Mouse (Mus musculus): ENCODE results near the gene Rora.

Gene Rora

DNA sequence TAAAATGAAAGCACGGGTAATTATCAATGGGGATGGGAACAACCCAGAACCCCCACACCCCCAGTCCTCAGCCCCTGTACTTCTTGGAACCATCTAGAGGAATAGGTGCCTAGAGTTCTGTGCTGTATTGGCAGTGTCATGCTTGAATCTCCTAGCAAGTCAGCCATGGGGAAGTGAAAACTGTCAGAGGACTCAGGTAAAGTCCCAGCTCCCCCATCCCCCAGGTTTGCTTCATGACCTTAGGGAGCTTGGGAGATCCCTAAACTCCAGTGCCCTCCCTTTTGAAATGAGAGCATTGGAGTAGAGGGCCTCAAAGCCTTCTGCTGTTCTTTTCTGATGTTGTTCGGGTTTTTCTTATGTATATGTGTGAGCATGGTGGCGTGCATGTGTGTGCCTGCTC, 294.6 kb downstream of the Rora start:
- H3K4me3 ChIP-seq (replicated peaks; ENCODE audit: low read length) = no peak overlapping the region
- H3K27me3 ChIP-seq (ENCODE audit: insufficient read depth, low read length) = 0 out of 2 replicates have a peak, but pooled peaks cover 7% of the 10 kb centered on the region
- H3K9me3 ChIP-seq (ENCODE audit: low read length) = no peaks in the 10 kb centered on the region
- TF ChIP-seq NANOG (IDR thresholded peaks at IDR 0.05; ENCODE audit: borderline replicate concordance, low read length) = no peak
- peaks cover 5% of the 10 kb centered on the region for H3K4me1 ChIP-seq (replicated peaks; ENCODE audit: low read depth, low read length)
- H3K36me3 ChIP-seq (ENCODE audit: insufficient read depth, low read length) = no peaks in the 10 kb centered on the region

GRCm38 (mm10) chr9:68956210-68956874, 302.8 kb downstream of the Rora start:
- TF ChIP-seq POU5F1 (IDR thresholded peaks at IDR 0.05; ENCODE audit: borderline replicate concordance, low read length) (no peak), NANOG (IDR thresholded peaks at IDR 0.05; ENCODE audit: borderline replicate concordance, low read length) (no peak), CTCF (conservative IDR thresholded peaks at IDR 0.05; ENCODE audit: low read length) (no peak)
- no peaks in the 10 kb centered on the region for H3K36me3 ChIP-seq (ENCODE audit: insufficient read depth, low read length)
- H3K27me3 ChIP-seq (ENCODE audit: insufficient read depth, low read length) = 0 out of 2 replicates have a peak, but pooled peaks cover 3% of the 10 kb centered on the region
- H3K4me3 ChIP-seq (replicated peaks; ENCODE audit: low read length) = no peak overlapping the region
- peaks cover 3% of the 10 kb centered on the region; the same call in 1 of the 2 replicates for H3K4me1 ChIP-seq (replicated peaks; ENCODE audit: low read depth, low read length)
- H3K9me3 ChIP-seq (ENCODE audit: low read length) = no peaks in the 10 kb centered on the region

- Histone ChIP-seq H3K4me1 (replicated peaks; ENCODE audit: low read depth, low read length) (peaks cover 3% of the 10 kb centered on the region; the same call in 1 of the 2 replicates), H3K36me3 (ENCODE audit: insufficient read depth, low read length) (no peaks in the 10 kb centered on the region), H3K4me3 (replicated peaks; ENCODE audit: low read length) (no peak overlapping the region), H3K9me3 (ENCODE audit: low read length) (no peaks in the 10 kb centered on the region), H3K27me3 (ENCODE audit: insufficient read depth, low read length) (no peaks in the 10 kb centered on the region)
- peak; percentile 14; the same call in 1 of the 2 replicates for TF ChIP-seq CTCF (conservative IDR thresholded peaks at IDR 0.05; ENCODE audit: low read length)
- no peak for TF ChIP-seq POU5F1 (IDR thresholded peaks at IDR 0.05; ENCODE audit: borderline replicate concordance, low read length)
Observed at GRCm38 (mm10) chr9:68956938-68957573, 303.5 kb downstream of the Rora start.

- no peak for TF ChIP-seq POU5F1 (IDR thresholded peaks at IDR 0.05; ENCODE audit: borderline replicate concordance, low read length)
- TF ChIP-seq NANOG (IDR thresholded peaks at IDR 0.05; ENCODE audit: borderline replicate concordance, low read length) = no peak
- no peak for TF ChIP-seq CTCF (conservative IDR thresholded peaks at IDR 0.05; ENCODE audit: low read length)
- Histone ChIP-seq H3K27me3 (ENCODE audit: insufficient read depth, low read length) (no peaks in the 10 kb centered on the region), H3K36me3 (ENCODE audit: insufficient read depth, low read length) (no peaks in the 10 kb centered on the region), H3K4me3 (replicated peaks; ENCODE audit: low read length) (no peak overlapping the region), H3K4me1 (replicated peaks; ENCODE audit: low read depth, low read length) (peaks cover 3% of the 10 kb centered on the region; the same call in 1 of the 2 replicates), H3K9me3 (ENCODE audit: low read length) (no peaks in the 10 kb centered on the region)
Observed at GRCm38 (mm10) chr9:68957793-68958192, 304.2 kb downstream of the Rora start.

DNA sequence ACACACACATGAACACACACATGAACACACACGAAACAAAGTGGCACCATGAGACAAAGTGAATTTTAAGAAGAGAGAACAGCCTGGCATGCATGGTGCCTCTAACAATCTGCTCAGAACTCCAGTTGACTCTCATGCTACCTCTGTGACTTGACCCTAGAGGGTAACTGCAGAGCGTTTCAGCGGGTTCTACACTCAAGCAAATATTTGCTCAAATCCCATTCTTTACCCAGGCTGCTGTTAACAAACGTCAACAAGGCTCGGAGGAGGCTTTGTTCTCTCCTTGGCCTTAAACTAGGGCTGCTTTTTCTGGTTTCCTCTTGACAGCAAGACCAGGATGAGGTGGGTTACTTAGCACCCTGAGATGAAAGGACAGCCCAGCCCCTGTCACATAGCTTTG, 305.3 kb downstream of the Rora start:
- Histone ChIP-seq H3K4me3 (replicated peaks; ENCODE audit: low read length) (no peak overlapping the region), H3K27me3 (ENCODE audit: insufficient read depth, low read length) (no peaks in the 10 kb centered on the region), H3K9me3 (ENCODE audit: low read length) (no peaks in the 10 kb centered on the region), H3K4me1 (replicated peaks; ENCODE audit: low read depth, low read length) (peaks cover 3% of the 10 kb centered on the region; the same call in 1 of the 2 replicates), H3K36me3 (ENCODE audit: insufficient read depth, low read length) (no peaks in the 10 kb centered on the region)
- TF ChIP-seq NANOG (IDR thresholded peaks at IDR 0.05; ENCODE audit: borderline replicate concordance, low read length) (no peak), CTCF (conservative IDR thresholded peaks at IDR 0.05; ENCODE audit: low read length) (no peak), POU5F1 (IDR thresholded peaks at IDR 0.05; ENCODE audit: borderline replicate concordance, low read length) (no peak)

DNA sequence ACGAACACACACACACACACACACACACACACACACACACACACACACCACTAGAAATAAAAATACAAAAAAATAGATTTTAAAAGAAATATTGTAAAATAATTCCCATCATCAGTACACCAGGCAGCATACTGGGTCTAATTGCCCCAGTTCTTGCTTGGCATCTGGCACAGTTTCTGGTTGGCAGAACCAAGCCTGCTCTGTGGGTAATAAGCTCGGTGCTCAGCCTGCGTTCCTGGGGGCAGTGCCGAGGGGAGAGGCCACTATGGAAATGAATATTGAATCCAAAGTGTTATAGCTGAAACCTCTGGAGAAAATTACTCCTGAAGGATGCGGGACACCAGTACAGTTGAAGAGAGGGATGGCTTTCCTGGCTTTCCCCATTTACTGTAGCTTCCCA, 310.3 kb downstream of the Rora start:
- no peak overlapping the region for H3K4me3 ChIP-seq (replicated peaks; ENCODE audit: low read length)

DNA sequence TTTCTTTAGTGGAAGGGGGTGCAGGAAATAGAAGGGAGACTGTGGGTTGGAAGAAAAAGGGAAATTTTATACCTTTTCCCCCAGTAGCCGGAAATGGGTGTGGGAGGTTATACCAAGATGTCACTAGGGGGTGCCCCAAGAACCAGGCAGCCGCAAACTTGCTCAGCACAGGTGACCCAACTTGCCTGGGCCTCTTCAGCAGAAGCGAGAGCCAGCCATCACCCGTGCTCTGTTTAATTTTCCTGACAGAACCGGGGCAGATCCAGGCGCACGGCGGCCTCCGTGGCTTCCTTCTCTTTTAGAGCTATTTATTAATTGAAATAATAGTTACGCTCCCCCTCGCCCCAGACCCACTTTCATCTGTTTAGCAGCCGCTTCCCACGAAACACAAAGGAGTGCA, 313.0 kb downstream of the Rora start:
- H3K27me3 ChIP-seq (ENCODE audit: insufficient read depth, low read length) = no peaks in the 10 kb centered on the region
- H3K4me1 ChIP-seq (replicated peaks; ENCODE audit: low read depth, low read length) = no peaks in the 10 kb centered on the region
- no peaks in the 10 kb centered on the region for H3K36me3 ChIP-seq (ENCODE audit: insufficient read depth, low read length)
- TF ChIP-seq NANOG (IDR thresholded peaks at IDR 0.05; ENCODE audit: borderline replicate concordance, low read length) (no peak), POU5F1 (IDR thresholded peaks at IDR 0.05; ENCODE audit: borderline replicate concordance, low read length) (no peak), CTCF (conservative IDR thresholded peaks at IDR 0.05; ENCODE audit: low read length) (peak; percentile 6; the same call in 1 of the 2 replicates)
- 0 out of 2 replicates have a peak overlapping the region, but pooled peaks have one; percentile 3 for H3K4me3 ChIP-seq (replicated peaks; ENCODE audit: low read length)
- H3K9me3 ChIP-seq (ENCODE audit: low read length) = no peaks in the 10 kb centered on the region

More for the DNA sequence above, 310.3 kb downstream of the Rora start:
- Histone ChIP-seq H3K27me3 (ENCODE audit: insufficient read depth, low read length) (no peaks in the 10 kb centered on the region), H3K36me3 (ENCODE audit: insufficient read depth, low read length) (no peaks in the 10 kb centered on the region), H3K4me1 (replicated peaks; ENCODE audit: low read depth, low read length) (no peaks in the 10 kb centered on the region), H3K9me3 (ENCODE audit: low read length) (no peaks in the 10 kb centered on the region)
- no peak for TF ChIP-seq CTCF (conservative IDR thresholded peaks at IDR 0.05; ENCODE audit: low read length)
- TF ChIP-seq POU5F1 (IDR thresholded peaks at IDR 0.05; ENCODE audit: borderline replicate concordance, low read length) = no peak
- TF ChIP-seq NANOG (IDR thresholded peaks at IDR 0.05; ENCODE audit: borderline replicate concordance, low read length) = no peak

DNA sequence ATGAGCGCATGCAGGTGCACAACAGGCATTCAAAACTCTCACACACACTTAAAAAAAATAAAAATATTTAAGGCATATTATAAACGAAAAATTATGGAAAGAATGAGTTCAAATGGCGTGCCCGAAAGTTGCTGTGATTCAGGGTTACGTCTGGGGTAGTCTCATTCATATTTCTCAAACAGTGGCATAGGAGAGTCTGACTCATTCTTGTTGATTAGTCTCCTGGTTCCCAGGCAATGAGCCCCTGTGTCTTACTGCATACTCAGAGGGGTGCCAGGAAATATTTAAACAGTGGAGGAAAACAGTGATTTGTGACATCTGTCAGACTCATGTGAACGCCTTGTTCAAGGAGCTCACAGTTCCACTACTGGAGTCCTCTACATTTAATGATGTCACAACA, 316.5 kb downstream of the Rora start:
- no peak overlapping the region for H3K4me3 ChIP-seq (replicated peaks; ENCODE audit: low read length)
- no peaks in the 10 kb centered on the region for H3K36me3 ChIP-seq (ENCODE audit: insufficient read depth, low read length)
- no peaks in the 10 kb centered on the region for H3K27me3 ChIP-seq (ENCODE audit: insufficient read depth, low read length)
- no peak for TF ChIP-seq NANOG (IDR thresholded peaks at IDR 0.05; ENCODE audit: borderline replicate concordance, low read length)
- no peak for TF ChIP-seq POU5F1 (IDR thresholded peaks at IDR 0.05; ENCODE audit: borderline replicate concordance, low read length)
- TF ChIP-seq CTCF (conservative IDR thresholded peaks at IDR 0.05; ENCODE audit: low read length) = no peak
- no peaks in the 10 kb centered on the region for H3K4me1 ChIP-seq (replicated peaks; ENCODE audit: low read depth, low read length)
- no peaks in the 10 kb centered on the region for H3K9me3 ChIP-seq (ENCODE audit: low read length)

All from E14TG2a.4 (cell line).